Mouse (Mus musculus): Measurements from ENCODE around the gene Commd3. TPM values are rescaled to one million over a fixed set of nuclear protein-coding genes. Genes with fewer than 3 reads are reported as not detected.

Commd3 gene
- 174 and 180 TPM in 2 replicates for polyA plus RNA-seq (2016; fragmentation: Nextera tagmentation; extraction: Ambion mirVana)

DNA sequence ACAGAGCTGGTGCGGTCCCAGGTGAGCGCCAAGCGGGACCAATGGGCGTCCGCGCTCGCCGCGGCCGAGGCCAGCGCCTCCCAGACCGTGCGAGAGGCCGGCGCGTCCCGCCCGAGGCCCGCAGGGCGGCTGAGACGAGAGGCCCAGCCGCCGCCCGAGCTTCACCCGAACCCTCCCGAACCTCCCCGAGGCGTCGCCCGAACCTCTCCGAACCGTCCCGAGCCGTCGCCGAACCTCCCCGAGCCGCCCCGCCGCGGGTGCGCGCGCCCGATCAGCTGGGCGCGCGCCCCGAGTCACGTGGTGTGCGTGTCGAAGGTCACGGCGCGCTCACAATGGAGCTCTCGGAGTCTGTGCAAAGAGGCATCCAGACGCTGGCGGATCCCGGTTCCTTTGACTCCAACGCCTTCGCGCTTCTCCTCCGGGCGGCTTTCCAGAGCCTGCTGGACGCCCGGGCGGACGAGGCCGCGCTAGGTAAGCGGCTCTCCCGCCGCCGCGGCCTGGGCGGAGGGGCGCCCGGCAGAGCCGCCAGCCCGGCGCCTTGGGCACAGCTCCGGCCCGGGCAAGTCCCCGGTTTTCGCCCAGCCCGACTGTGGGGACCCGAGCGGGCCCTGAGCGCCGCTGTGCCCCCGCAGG, at the start of gene Commd3:
Commd3 (plus strand) TSS at position 252 of the 633 bp plus-strand sequence.
- Histone ChIP-seq H3K36me3 (no peaks in the 10 kb centered on the region), H3K27me3 (peaks cover 8% of the 10 kb centered on the region), H3K4me2 (replicated peaks) (peak within 1 kb of the TSS; percentile 86), H3K27ac (peak within 1 kb of the TSS; percentile 99), H3K9me3 (replicated peaks) (no peaks in the 10 kb centered on the region), H3K4me3 (peak within 1 kb of the TSS; percentile 88), H3K4me1 (peaks cover 15% of the 10 kb centered on the region; the same call in 1 of the 2 replicates), H3K9ac (peak within 1 kb of the TSS; percentile 95)
- under 1% methylated on average over 84 of the region's 91 CpGs for WGBS
- peak; percentile 89 for ATAC-seq (ENCODE audit: low FRiP score)

- no peak for ATAC-seq (ENCODE audit: low FRiP score)
- H3K27ac ChIP-seq, result no peak overlapping the region
- no peaks in the 10 kb centered on the region for H3K36me3 ChIP-seq
- no peak overlapping the region for H3K9ac ChIP-seq
- 72% methylated on average over 10 of the region's 10 CpGs for WGBS
- H3K4me3 ChIP-seq, result no peak overlapping the region
- H3K4me1 ChIP-seq, result no peaks in the 10 kb centered on the region
- no peak overlapping the region for H3K4me2 ChIP-seq (replicated peaks)
- H3K9me3 ChIP-seq (replicated peaks), result no peaks in the 10 kb centered on the region
- no peaks in the 10 kb centered on the region for H3K27me3 ChIP-seq
Observed at GRCm38 (mm10) chr2:18623219-18623618, 49.0 kb upstream of the Commd3 start.

GRCm38 (mm10) chr2:18630547-18630946, 41.6 kb upstream of the Commd3 start:
- Histone ChIP-seq H3K4me2 (replicated peaks) (no peak overlapping the region), H3K4me1 (no peaks in the 10 kb centered on the region), H3K9me3 (replicated peaks) (no peaks in the 10 kb centered on the region), H3K4me3 (no peak overlapping the region), H3K27me3 (no peaks in the 10 kb centered on the region), H3K27ac (no peak overlapping the region), H3K36me3 (no peaks in the 10 kb centered on the region), H3K9ac (no peak overlapping the region)
- no peak for ATAC-seq (ENCODE audit: low FRiP score)
- 87% methylated on average over 5 of the region's 5 CpGs for WGBS

DNA sequence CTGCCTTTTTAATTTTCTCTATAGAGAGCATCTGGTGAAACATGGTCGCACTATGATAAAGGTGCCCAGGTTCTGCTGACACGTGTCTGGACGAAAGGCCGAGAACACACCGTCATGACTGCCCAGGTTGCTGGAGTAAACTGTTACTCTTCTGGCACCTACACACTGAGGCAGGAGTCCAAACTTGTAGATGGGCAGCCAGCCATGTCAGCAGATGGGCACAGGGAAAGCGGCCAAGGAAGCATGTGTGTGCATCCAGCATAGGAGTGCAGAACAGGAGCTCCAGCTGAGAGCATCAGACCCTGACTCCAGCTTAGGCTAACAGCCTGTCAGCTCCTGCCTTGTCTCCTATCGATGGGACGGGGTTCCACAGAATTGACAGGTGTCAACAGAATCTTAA, 37.1 kb upstream of the Commd3 start:
- peak; percentile 29; the same call in 1 of the 2 replicates for ATAC-seq (ENCODE audit: low FRiP score)
- no peaks in the 10 kb centered on the region for H3K4me1 ChIP-seq
- no peak overlapping the region for H3K9ac ChIP-seq
- WGBS, result 92% methylated on average over 8 of the region's 8 CpGs
- 0 out of 2 replicates have a peak, but pooled peaks cover 4% of the 10 kb centered on the region for H3K9me3 ChIP-seq (replicated peaks)
- H3K4me3 ChIP-seq, result no peak overlapping the region
- no peaks in the 10 kb centered on the region for H3K36me3 ChIP-seq
- no peaks in the 10 kb centered on the region for H3K27me3 ChIP-seq
- no peak overlapping the region for H3K27ac ChIP-seq
- no peak overlapping the region for H3K4me2 ChIP-seq (replicated peaks)

GRCm38 (mm10) chr2:18648563-18648962, 23.6 kb upstream of the Commd3 start:
- H3K9me3 ChIP-seq (replicated peaks), result no peaks in the 10 kb centered on the region
- H3K27ac ChIP-seq, result no peak overlapping the region
- H3K36me3 ChIP-seq, result no peaks in the 10 kb centered on the region
- ATAC-seq (ENCODE audit: low FRiP score), result no peak
- 81% methylated on average over 4 of the region's 4 CpGs for WGBS
- no peaks in the 10 kb centered on the region for H3K27me3 ChIP-seq
- H3K9ac ChIP-seq, result no peak overlapping the region
- no peak overlapping the region for H3K4me2 ChIP-seq (replicated peaks)
- H3K4me3 ChIP-seq, result no peak overlapping the region
- no peaks in the 10 kb centered on the region for H3K4me1 ChIP-seq

- no peak overlapping the region for H3K4me3 ChIP-seq
- ATAC-seq (ENCODE audit: low FRiP score), result no peak
- no peak overlapping the region for H3K4me2 ChIP-seq (replicated peaks)
- H3K9me3 ChIP-seq (replicated peaks), result no peaks in the 10 kb centered on the region
- no peak overlapping the region for H3K9ac ChIP-seq
- H3K27me3 ChIP-seq, result no peaks in the 10 kb centered on the region
- WGBS, result 68% methylated on average over 5 of the region's 5 CpGs
- H3K4me1 ChIP-seq, result no peaks in the 10 kb centered on the region
- H3K36me3 ChIP-seq, result no peaks in the 10 kb centered on the region
- H3K27ac ChIP-seq, result no peak overlapping the region
Observed at GRCm38 (mm10) chr2:18654821-18655220, 17.4 kb upstream of the Commd3 start.

DNA sequence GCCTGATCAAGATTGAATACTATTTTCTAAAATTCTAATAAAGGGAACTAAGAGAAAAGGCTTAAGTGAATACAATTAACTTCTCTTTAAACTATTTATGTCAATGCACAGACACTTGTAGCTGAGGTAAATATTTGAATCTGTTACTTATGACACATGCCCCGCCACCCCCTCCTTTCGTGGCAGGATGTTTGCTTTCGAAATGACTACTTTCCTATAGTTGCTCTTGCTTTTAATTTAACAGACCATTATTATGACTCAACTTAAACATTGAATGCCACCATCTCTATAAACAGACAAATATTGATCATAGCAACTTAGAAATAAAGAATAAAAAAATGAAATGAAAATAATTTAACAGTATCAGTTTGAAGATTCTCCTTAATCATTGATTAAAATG, 8.2 kb upstream of the Commd3 start:
- 92% methylated on average over 3 of the region's 3 CpGs for WGBS
- H3K4me3 ChIP-seq, result no peak overlapping the region
- no peak for ATAC-seq (ENCODE audit: low FRiP score)
- no peaks in the 10 kb centered on the region for H3K9me3 ChIP-seq (replicated peaks)
- H3K4me1 ChIP-seq, result no peaks in the 10 kb centered on the region
- no peak overlapping the region for H3K27ac ChIP-seq
- no peak overlapping the region for H3K4me2 ChIP-seq (replicated peaks)
- no peaks in the 10 kb centered on the region for H3K36me3 ChIP-seq
- H3K27me3 ChIP-seq, result no peaks in the 10 kb centered on the region
- no peak overlapping the region for H3K9ac ChIP-seq

GRCm38 (mm10) chr2:18671041-18671440, 1.1 kb upstream of the Commd3 start:
- H3K4me1 ChIP-seq, result peaks cover 14% of the 10 kb centered on the region; the same call in 1 of the 2 replicates
- no peak for ATAC-seq (ENCODE audit: low FRiP score)
- no peak overlapping the region for H3K4me2 ChIP-seq (replicated peaks)
- peaks cover 8% of the 10 kb centered on the region for H3K27me3 ChIP-seq
- H3K36me3 ChIP-seq, result no peaks in the 10 kb centered on the region
- H3K9me3 ChIP-seq (replicated peaks), result no peaks in the 10 kb centered on the region
- no peak overlapping the region for H3K27ac ChIP-seq
- 7% methylated on average over 6 of the region's 6 CpGs for WGBS
- no peak overlapping the region for H3K9ac ChIP-seq
- H3K4me3 ChIP-seq, result no peak overlapping the region

DNA sequence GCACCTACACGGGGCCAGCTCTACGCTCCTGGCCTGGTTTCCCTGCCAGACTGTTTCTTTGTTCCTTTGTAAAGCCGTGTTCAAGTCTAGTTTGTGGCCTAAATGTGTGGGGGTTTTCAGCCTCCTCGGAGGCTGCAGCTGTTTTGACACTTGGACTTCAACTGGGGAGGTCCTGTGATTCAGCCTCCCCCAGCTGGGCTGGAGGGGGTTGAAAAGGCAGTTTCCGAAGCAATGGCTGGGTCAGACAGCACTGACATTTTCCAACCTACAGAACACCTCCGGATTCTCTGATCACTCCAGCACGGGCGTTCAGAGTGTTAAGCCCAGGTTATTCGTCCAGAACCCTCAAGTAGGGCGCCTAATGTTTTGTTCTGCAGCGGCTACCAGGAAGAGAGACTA, 581 bp downstream of the Commd3 start:
- Histone ChIP-seq H3K4me1 (peaks cover 15% of the 10 kb centered on the region; the same call in 1 of the 2 replicates), H3K4me2 (replicated peaks) (peak overlapping the region; percentile 86), H3K9ac (peak overlapping the region; percentile 95), H3K9me3 (replicated peaks) (no peaks in the 10 kb centered on the region), H3K4me3 (peak overlapping the region; percentile 88), H3K27me3 (peaks cover 8% of the 10 kb centered on the region), H3K36me3 (no peaks in the 10 kb centered on the region), H3K27ac (peak overlapping the region; percentile 99)
- under 1% methylated on average over 11 of the region's 11 CpGs for WGBS
- peak; percentile 1; the same call in 1 of the 2 replicates for ATAC-seq (ENCODE audit: low FRiP score)

- WGBS, result 30% methylated on average over 4 of the region's 4 CpGs
- H3K9ac ChIP-seq, result no peak overlapping the region
Observed at GRCm38 (mm10) chr2:18673766-18674165, 1.6 kb downstream of the Commd3 start.

DNA sequence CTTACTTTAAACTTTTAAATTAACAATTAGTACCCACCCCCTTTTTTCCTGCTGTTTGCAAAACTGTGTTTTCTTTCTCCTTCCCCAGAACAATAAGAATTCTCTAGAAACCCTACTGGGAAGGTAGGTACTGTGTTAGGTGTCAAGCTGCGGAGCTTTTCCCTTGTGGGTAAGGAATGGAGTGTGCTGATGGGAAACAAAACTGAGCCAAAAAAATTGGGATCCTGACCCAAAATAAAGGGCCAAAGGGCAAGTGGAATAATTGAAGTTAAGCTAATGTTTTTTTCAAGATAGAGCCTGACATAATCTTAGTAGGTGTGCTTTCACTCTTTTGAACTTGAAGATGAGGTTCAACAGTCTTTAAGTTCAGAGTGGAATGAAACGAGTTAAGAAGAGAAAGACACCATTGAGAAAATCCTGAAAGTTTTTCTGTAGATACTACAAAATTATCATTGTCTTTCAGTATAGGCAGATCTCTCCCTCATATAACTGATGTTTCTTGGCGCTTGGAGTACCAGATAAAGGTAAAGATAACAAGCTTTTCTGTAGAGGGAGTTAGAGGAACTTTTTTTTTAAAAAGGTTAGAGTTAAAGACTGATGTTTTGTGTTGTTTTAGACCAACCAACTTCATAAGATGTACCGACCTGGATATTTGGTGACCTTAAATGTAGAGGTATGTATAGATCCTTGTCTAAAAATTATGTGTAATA, 2.2 kb downstream of the Commd3 start:
- no peaks in the 10 kb centered on the region for H3K9me3 ChIP-seq (replicated peaks)
- H3K36me3 ChIP-seq, result no peaks in the 10 kb centered on the region
- H3K4me2 ChIP-seq (replicated peaks), result no peak overlapping the region
- WGBS, result 35% methylated on average over 4 of the region's 4 CpGs
- no peak for ATAC-seq (ENCODE audit: low FRiP score)
- no peak overlapping the region for H3K4me3 ChIP-seq
- no peak overlapping the region for H3K9ac ChIP-seq
- H3K27me3 ChIP-seq, result peaks cover 12% of the 10 kb centered on the region
- H3K27ac ChIP-seq, result no peak overlapping the region
- peaks cover 22% of the 10 kb centered on the region for H3K4me1 ChIP-seq

More at GRCm38 (mm10) chr2:18673766-18674165, 1.6 kb downstream of the Commd3 start:
- peaks cover 19% of the 10 kb centered on the region for H3K4me1 ChIP-seq
- H3K27ac ChIP-seq, result no peak overlapping the region
- peak overlapping the region; percentile 7; the same call in 1 of the 2 replicates for H3K4me2 ChIP-seq (replicated peaks)
- peaks cover 8% of the 10 kb centered on the region for H3K27me3 ChIP-seq
- H3K36me3 ChIP-seq, result no peaks in the 10 kb centered on the region
- no peaks in the 10 kb centered on the region for H3K9me3 ChIP-seq (replicated peaks)
- no peak for ATAC-seq (ENCODE audit: low FRiP score)
- no peak overlapping the region for H3K4me3 ChIP-seq

DNA sequence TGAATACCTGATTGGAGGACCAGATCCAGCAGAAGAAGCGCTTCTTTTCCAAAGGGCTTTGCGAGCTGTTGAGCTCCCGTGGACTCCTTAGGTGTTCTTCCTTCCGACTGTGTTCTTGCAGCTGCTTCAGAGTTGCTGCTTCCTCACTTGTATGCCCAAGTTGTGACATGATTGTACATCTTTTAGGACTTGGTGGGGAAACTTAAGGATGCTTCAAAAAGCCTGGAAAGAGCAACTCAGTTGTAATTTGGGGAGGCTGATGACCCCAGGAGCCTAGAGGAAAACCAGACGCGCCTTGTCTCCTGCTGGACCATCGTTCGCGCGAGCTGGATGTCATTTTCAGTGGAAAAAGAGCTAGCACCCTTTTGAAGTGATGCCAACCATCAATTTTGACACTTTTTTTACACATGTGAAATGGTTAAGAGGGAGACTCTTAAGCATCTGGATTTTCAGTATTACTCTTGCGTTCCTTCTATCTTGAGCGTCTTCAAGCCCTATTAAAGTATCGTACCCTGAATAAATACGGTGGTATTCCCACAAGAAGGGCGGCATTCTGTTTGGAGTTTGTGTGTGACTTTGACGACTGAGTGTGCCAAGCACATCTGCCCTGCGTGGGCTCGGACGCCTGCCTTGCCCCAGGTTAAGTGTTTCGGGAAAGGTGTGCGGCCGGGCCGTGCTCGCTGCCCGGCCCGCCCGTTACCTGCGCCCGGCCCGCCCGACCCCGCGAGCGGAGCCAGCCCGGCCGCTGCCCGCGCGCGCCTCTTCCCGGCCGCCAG, 3.7 kb downstream of the Commd3 start:
- Histone ChIP-seq H3K9ac (peak overlapping the region; percentile 96), H3K27ac (peak overlapping the region; percentile 100), H3K4me2 (replicated peaks) (peak overlapping the region; percentile 77), H3K4me1 (peaks cover 33% of the 10 kb centered on the region), H3K27me3 (peaks cover 26% of the 10 kb centered on the region), H3K9me3 (replicated peaks) (no peaks in the 10 kb centered on the region), H3K4me3 (peak overlapping the region; percentile 85), H3K36me3 (no peaks in the 10 kb centered on the region)
- no peak for ATAC-seq (ENCODE audit: low FRiP score)
- 2% methylated on average over 42 of the region's 42 CpGs for WGBS
